Mouse (Mus musculus) midbrain, embryonic 10.5 days (tissue): ENCODE data around the gene Dffa. TPM values are rescaled to one million over a fixed set of nuclear protein-coding genes. Genes with fewer than 3 reads are reported as not detected.

ENCODE experiments used
- DNase-seq: peaks from one replicate; pipeline ENCODE4 v3.0.0-alpha.2; 2017; ENCODE audit warnings: low spot score
- H3K27ac ChIP-seq: fragments of 300-500 bp; sonication (generic); replicated peaks from 2 replicates; pipeline ENCODE4 v1.5.1; 2016; ENCODE audit warnings: mild to moderate bottlenecking
- H3K27me3 ChIP-seq: fragments of 300-500 bp; sonication (generic); 2 replicates; pipeline ENCODE4 v1.6.1; 2016; ENCODE audit warnings: low read depth, mild to moderate bottlenecking; ENCODE audit not compliant: poor library complexity, severe bottlenecking
- H3K36me3 ChIP-seq: fragments of 300-500 bp; sonication (generic); 2 replicates; pipeline ENCODE4 v1.6.1; 2016; ENCODE audit warnings: mild to moderate bottlenecking, moderate library complexity
- H3K4me1 ChIP-seq: fragments of 300-500 bp; sonication (generic); 2 replicates; pipeline ENCODE4 v1.6.1; 2016
- H3K4me3 ChIP-seq: fragments of 300-500 bp; sonication (generic); 2 replicates; pipeline ENCODE4 v1.5.1; 2016; ENCODE audit warnings: mild to moderate bottlenecking, moderate library complexity
- H3K9me3 ChIP-seq: fragments of 300-500 bp; sonication (generic); replicated peaks from 2 replicates; pipeline ENCODE4 v1.6.1; 2016; ENCODE audit warnings: mild to moderate bottlenecking
- WGBS: fragments of 180-500 bp; shearing (Covaris S2); methylation state at CpG from one replicate; pipeline ENCODE4 v1.1.7; 2016; 5-methylcytosine and 5-hydroxymethylcytosine counted together
- polyA plus RNA-seq: library from polyadenylated mRNA; unstranded; fragments of >200 nt; fragmentation: Nextera tagmentation; extraction: Ambion mirVana; gene quantifications from 2 replicates; pipeline ENCODE4 v1.2.1, GENCODE M21; 2016

Dffa gene
- polyA plus RNA-seq, 1 experiment from 2014 or later, result 32.4 TPM

- Histone ChIP-seq H3K9me3 (no peaks in the 10 kb centered on the region), H3K27ac (no peak overlapping the region), H3K4me1 (peaks cover 11% of the 10 kb centered on the region), H3K36me3 (peaks cover 13% of the 10 kb centered on the region), H3K4me3 (no peak overlapping the region), H3K27me3 (no peaks in the 10 kb centered on the region; the same call in 1 of the 2 replicates)
- no peak for DNase-seq
- WGBS, result 85% methylated on average over 8 of the region's 8 CpGs
Observed at GRCm38 (mm10) chr4:149138515-149138914, 34.6 kb downstream of the Dffa start.

GRCm38 (mm10) chr4:149143594-149143993 is 39.6 kb downstream of the Dffa start:
- 33% methylated on average over 4 of the region's 4 CpGs for WGBS
- no peak overlapping the region for H3K27ac ChIP-seq
- no peaks in the 10 kb centered on the region for H3K9me3 ChIP-seq
- H3K36me3 ChIP-seq, result no peaks in the 10 kb centered on the region
- no peak overlapping the region for H3K4me3 ChIP-seq
- peaks cover 20% of the 10 kb centered on the region for H3K4me1 ChIP-seq
- no peaks in the 10 kb centered on the region; the same call in 1 of the 2 replicates for H3K27me3 ChIP-seq
- DNase-seq, result no peak

DNA sequence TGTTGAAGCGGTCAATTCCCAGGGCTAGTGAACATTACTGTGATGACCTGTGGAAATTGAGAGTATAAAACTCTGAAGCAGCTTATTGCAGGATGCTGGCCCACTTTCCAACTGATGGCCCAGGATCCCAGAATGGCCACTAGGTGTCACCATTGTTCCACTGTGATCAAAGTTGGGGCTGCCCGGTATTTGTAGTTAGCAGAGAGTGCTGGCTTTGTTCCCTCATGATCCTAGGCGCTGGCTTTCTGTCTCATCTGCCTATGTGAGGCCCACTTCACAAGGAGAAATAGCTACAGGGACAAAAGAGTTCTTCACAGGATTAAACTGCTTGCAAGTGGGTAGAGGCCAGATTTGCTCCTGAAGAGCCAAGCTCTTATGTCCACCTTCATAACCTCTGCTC is 40.5 kb downstream of the Dffa start:
- Histone ChIP-seq H3K36me3 (peaks cover 6% of the 10 kb centered on the region), H3K4me3 (peak overlapping the region; percentile 7; the same call in 1 of the 2 replicates), H3K27ac (peak overlapping the region; percentile 78), H3K9me3 (no peaks in the 10 kb centered on the region), H3K4me1 (peaks cover 20% of the 10 kb centered on the region), H3K27me3 (no peaks in the 10 kb centered on the region; the same call in 1 of the 2 replicates)
- WGBS, result 5% methylated on average over 3 of the region's 3 CpGs
- peak; percentile 86 for DNase-seq

DNA sequence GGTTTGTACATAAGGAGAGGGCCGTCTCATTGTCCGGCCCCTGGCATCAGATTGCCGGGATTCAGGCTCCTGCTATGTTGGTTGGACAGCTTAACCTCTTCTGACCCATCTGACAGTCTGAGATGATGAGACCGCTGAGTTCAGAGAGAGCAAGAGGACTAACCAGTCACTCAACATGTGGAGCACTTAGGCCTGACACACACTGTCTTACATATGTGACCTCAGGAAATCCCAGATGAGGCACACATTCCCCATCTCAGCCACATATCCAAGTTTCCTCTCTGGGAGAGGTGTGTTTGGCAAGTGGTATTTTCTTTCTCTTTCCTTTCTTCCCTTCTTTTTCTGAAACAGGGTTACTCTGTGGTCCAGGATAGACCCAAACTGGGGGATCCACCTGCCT is 41.2 kb downstream of the Dffa start:
- Histone ChIP-seq H3K4me3 (no peak overlapping the region), H3K36me3 (peaks cover 13% of the 10 kb centered on the region), H3K27me3 (no peaks in the 10 kb centered on the region; the same call in 1 of the 2 replicates), H3K9me3 (no peaks in the 10 kb centered on the region), H3K27ac (peak overlapping the region; percentile 78), H3K4me1 (peaks cover 20% of the 10 kb centered on the region)
- DNase-seq, result no peak
- 73% methylated on average over 4 of the region's 4 CpGs for WGBS

- H3K4me1 ChIP-seq, result peaks cover 22% of the 10 kb centered on the region
- no peak overlapping the region for H3K27ac ChIP-seq
- WGBS, result 87% methylated on average over 7 of the region's 7 CpGs
- peaks cover 37% of the 10 kb centered on the region for H3K36me3 ChIP-seq
- no peaks in the 10 kb centered on the region for H3K9me3 ChIP-seq
- no peaks in the 10 kb centered on the region; the same call in 1 of the 2 replicates for H3K27me3 ChIP-seq
- no peak overlapping the region for H3K4me3 ChIP-seq
- DNase-seq, result no peak
Observed at GRCm38 (mm10) chr4:149147528-149147927, 43.6 kb downstream of the Dffa start.

- DNase-seq, result no peak
- Histone ChIP-seq H3K9me3 (no peaks in the 10 kb centered on the region), H3K27me3 (no peaks in the 10 kb centered on the region; the same call in 1 of the 2 replicates), H3K36me3 (peaks cover 42% of the 10 kb centered on the region), H3K4me1 (peaks cover 22% of the 10 kb centered on the region), H3K27ac (no peak overlapping the region), H3K4me3 (no peak overlapping the region)
- 83% methylated on average over 4 of the region's 4 CpGs for WGBS
Observed at GRCm38 (mm10) chr4:149148084-149148483, 44.1 kb downstream of the Dffa start.

DNA sequence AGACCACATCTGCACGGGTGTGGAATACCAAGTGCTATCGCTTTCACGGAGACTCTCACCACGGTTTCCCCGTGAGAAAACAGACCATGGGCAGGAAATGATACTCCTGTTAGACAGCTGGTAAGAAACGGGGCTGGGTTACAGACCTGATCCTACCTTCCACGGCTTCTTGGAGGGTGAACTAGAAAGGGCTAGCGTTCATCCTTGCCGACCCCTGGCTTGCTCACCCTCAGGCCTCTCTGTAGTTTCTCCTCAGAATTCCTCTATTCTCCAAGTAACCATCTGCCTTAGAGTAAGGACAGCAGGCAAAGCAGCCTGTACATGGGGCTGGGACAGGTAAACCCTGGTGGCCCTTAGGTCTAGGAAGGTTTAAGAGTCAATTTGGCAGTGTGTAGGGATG is 45.2 kb downstream of the Dffa start:
- Histone ChIP-seq H3K36me3 (peaks cover 53% of the 10 kb centered on the region), H3K9me3 (no peaks in the 10 kb centered on the region), H3K27ac (0 out of 2 replicates have a peak overlapping the region, but pooled peaks have one; percentile 9), H3K4me1 (peaks cover 22% of the 10 kb centered on the region), H3K27me3 (no peaks in the 10 kb centered on the region), H3K4me3 (no peak overlapping the region)
- no peak for DNase-seq
- WGBS, result 86% methylated on average over 9 of the region's 9 CpGs

DNA sequence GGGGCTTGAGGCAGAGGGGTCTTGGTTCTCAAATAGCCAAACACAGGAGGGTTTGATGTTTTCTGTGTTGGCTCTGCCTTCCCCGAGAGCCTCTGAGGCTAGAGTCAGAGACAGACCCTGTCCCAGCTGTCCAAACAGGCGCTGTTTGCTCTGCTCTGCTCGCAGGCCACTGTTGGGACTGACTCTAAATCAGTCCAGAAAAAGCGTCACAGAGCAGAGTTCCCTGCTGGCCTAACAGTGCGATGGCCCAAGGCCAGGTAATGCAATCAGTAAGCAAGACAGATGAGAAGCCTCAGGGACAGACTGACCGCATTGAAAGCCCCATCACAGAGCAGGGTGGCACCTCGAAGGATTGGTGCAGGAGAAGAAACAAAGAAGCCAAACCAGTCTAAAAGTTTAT is 45.7 kb downstream of the Dffa start:
- peaks cover 21% of the 10 kb centered on the region for H3K4me1 ChIP-seq
- DNase-seq, result no peak
- no peaks in the 10 kb centered on the region for H3K27me3 ChIP-seq
- peaks cover 57% of the 10 kb centered on the region for H3K36me3 ChIP-seq
- no peak overlapping the region for H3K4me3 ChIP-seq
- H3K9me3 ChIP-seq, result no peaks in the 10 kb centered on the region
- 0 out of 2 replicates have a peak overlapping the region, but pooled peaks have one; percentile 9 for H3K27ac ChIP-seq
- WGBS, result 76% methylated on average over 7 of the region's 7 CpGs

DNA sequence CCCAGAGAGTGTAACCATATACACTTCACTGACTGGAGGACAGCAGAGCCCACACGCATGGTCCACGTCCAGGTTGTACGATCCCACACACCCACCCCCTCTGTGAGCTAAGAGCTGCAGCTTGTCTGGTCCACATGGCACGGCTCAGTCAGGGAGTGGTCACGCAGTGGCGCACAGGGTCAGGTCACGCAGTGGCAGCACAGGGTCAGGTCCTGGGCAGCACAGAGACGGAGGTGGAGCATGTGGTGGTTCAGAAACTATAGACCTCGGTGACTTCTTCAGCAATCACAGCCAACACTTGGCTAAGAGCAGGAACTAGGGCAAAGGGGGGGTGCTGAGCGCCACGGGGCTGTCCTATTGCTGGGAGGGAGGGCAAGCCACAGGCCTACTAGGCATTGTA is 46.3 kb downstream of the Dffa start:
- H3K9me3 ChIP-seq, result no peaks in the 10 kb centered on the region
- DNase-seq, result no peak
- no peaks in the 10 kb centered on the region for H3K27me3 ChIP-seq
- no peak overlapping the region for H3K4me3 ChIP-seq
- peaks cover 64% of the 10 kb centered on the region for H3K36me3 ChIP-seq
- H3K4me1 ChIP-seq, result peaks cover 14% of the 10 kb centered on the region
- 88% methylated on average over 11 of the region's 11 CpGs for WGBS
- H3K27ac ChIP-seq, result no peak overlapping the region

- Histone ChIP-seq H3K36me3 (peaks cover 68% of the 10 kb centered on the region), H3K4me1 (peaks cover 13% of the 10 kb centered on the region), H3K4me3 (no peak overlapping the region), H3K27me3 (no peaks in the 10 kb centered on the region), H3K27ac (no peak overlapping the region), H3K9me3 (no peaks in the 10 kb centered on the region)
- no peak for DNase-seq
- 90% methylated on average over 11 of the region's 11 CpGs for WGBS
Observed at GRCm38 (mm10) chr4:149150721-149151120, 46.8 kb downstream of the Dffa start.

DNA sequence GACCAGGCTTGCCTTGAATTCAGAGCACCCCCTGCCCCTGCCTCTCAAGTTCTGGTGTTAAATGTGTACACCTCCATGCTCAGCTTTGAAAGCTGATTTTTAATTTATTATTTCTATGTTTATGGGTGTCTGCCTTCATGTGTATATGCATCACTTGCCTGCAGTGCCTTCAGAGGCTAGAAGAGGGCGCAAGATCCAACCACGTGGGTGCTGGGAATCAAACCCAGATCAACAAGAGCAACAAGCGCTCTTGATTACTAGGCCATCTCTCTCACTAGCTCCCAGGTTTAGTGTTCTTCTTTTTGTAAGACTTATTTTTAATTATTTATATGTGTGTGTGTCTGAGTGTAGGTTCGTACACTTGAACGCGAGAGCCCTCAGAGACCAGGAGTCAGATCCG is 50.9 kb downstream of the Dffa start:
- Histone ChIP-seq H3K27ac (no peak overlapping the region), H3K4me3 (no peak overlapping the region), H3K4me1 (peaks cover 3% of the 10 kb centered on the region; the same call in 1 of the 2 replicates), H3K9me3 (no peaks in the 10 kb centered on the region), H3K27me3 (no peaks in the 10 kb centered on the region), H3K36me3 (peaks cover 100% of the 10 kb centered on the region)
- 96% methylated on average over 7 of the region's 7 CpGs for WGBS
- no peak for DNase-seq

DNA sequence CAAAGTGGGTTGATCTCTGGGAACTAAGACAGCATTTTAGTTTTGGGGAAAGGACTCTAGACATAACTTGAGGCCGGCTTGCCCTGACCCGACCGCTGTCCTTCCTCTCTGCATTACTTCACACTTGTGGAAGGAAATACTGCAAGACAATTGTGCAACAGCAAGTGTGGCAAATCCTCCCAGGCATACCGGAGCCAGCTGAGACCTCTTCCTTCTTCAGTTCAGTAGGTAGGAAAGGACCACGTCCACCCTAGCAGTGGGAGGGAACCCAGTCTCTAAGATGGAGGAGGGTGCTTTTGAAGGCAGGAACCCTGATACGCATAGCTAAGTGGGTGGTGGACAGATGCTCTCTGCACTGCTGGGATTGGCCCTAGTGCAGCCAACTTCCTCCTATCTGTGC is 51.8 kb downstream of the Dffa start:
- H3K9me3 ChIP-seq, result no peaks in the 10 kb centered on the region
- 95% methylated on average over 6 of the region's 6 CpGs for WGBS
- H3K4me1 ChIP-seq, result no peaks in the 10 kb centered on the region
- H3K27me3 ChIP-seq, result no peaks in the 10 kb centered on the region
- no peak overlapping the region for H3K4me3 ChIP-seq
- H3K36me3 ChIP-seq, result peaks cover 100% of the 10 kb centered on the region
- no peak overlapping the region for H3K27ac ChIP-seq
- no peak for DNase-seq

GRCm38 (mm10) chr4:149157415-149157973 is 53.5 kb downstream of the Dffa start:
- no peaks in the 10 kb centered on the region for H3K27me3 ChIP-seq
- H3K9me3 ChIP-seq, result no peaks in the 10 kb centered on the region
- DNase-seq, result no peak
- no peaks in the 10 kb centered on the region for H3K4me1 ChIP-seq
- whole genome bisulfite sequencing, result 95% methylated on average over 8 of the region's 8 CpGs
- H3K27ac ChIP-seq, result no peak overlapping the region
- no peak overlapping the region for H3K4me3 ChIP-seq
- H3K36me3 ChIP-seq, result peaks cover 100% of the 10 kb centered on the region
